Mouse (Mus musculus): ENCODE results near the gene Asxl1. TPM values are rescaled to one million over a fixed set of nuclear protein-coding genes. Genes with fewer than 3 reads are reported as not detected.

Gene Asxl1
- 44.8 and 46.2 TPM in 2 replicates for total RNA-seq (2012; rRNA removed)

DNA sequence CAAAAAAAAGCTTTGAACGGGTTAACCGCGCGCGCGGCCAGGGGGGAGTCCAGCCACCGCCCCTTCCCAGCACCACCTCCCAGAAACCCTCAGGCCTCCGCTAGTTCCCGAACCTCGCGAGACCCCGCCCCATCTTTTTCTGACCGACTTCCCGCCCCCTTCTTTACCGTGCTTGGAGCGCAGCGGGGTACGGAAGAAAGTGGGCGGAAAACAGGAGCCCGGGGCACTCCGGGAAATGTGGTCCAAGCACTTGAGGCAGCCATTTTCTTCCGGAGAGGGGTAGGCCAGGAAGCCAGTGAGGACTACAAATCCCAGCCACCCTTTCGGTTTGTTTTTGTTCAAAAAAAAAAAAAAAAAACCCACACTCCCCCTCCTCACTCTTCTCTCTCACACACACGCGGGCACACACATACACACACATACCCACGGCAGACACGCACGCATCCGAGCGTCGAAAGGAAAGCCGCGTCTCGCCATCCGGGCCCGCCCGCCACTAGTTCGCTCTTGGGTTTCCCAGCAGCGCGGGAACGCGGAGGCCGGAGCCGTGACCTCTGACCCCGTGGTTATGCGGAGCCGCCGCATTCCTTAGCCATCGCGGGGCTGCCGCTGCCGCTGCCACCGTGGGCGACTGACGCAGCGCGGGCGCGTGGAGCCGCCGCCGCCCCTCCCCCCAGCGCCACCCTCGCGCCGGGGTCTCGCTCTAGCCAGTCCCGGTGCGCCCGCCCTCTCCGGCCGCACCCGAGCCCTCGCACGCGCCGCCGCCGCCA is at the start of gene Asxl1:
Gene Asxl1 (plus strand): TSS at position 376 of the 767 bp plus-strand sequence.
- TF ChIP-seq ZNF384 (IDR thresholded peaks at IDR 0.05; ENCODE audit: low read depth, low read length) (peak; percentile 99), HCFC1 (IDR thresholded peaks at IDR 0.05; ENCODE audit: borderline replicate concordance, insufficient read depth, low read length) (peak; percentile 95), ZC3H11A (IDR thresholded peaks at IDR 0.05; ENCODE audit: borderline replicate concordance, low read depth, low read length) (no peak), CHD2 (IDR thresholded peaks at IDR 0.05; ENCODE audit: low read depth, low read length) (peak; percentile 99)
- Histone ChIP-seq H3K4me1 (ENCODE audit: control insufficient read depth in 2 of 2, insufficient read depth in 2 of 2, low read length in 2 of 2, poor library complexity in 1 of 2) (peaks cover 5 to 11% of the 10 kb centered on the region in 2 experiments; a peak in 3 of 4 replicates), H3K9ac (ENCODE audit: insufficient read depth, low read depth, low read length, poor library complexity, severe bottlenecking) (peak within 1 kb of the TSS; percentile 100), H3K4me3 (ENCODE audit: insufficient read depth in 1 of 2, low read depth in 1 of 2, low read length in 2 of 2, poor library complexity in 1 of 2, severe bottlenecking in 1 of 2) (peak within 1 kb of the TSS; percentile 85 to 99), H3K36me3 (ENCODE audit: control insufficient read depth, insufficient read depth, low read length, poor library complexity, severe bottlenecking) (0 out of 2 replicates have a peak, but pooled peaks cover 2% of the 10 kb centered on the region), H3K9me3 (ENCODE audit: control insufficient read depth, insufficient read depth, low read depth, low read length) (no peaks in the 10 kb centered on the region), H3K27ac (ENCODE audit: insufficient read depth, low read depth, low read length, poor library complexity, severe bottlenecking) (peak within 1 kb of the TSS; percentile 99)
- peak; percentile 99 for DNase-seq (ENCODE audit: low read depth, low spot score)
- in situ Hi-C loops (cut with MboI; ENCODE audit: low sequenced_read_pairs in 2 of 2, unreplicated experiment in 2 of 2), result no loop called here

GRCm38 (mm10) chr2:153297771-153298170 is 47.9 kb upstream of the Asxl1 start:
- in situ Hi-C loops (cut with MboI; ENCODE audit: low sequenced_read_pairs in 2 of 2, unreplicated experiment in 2 of 2), result no loop called here

DNA sequence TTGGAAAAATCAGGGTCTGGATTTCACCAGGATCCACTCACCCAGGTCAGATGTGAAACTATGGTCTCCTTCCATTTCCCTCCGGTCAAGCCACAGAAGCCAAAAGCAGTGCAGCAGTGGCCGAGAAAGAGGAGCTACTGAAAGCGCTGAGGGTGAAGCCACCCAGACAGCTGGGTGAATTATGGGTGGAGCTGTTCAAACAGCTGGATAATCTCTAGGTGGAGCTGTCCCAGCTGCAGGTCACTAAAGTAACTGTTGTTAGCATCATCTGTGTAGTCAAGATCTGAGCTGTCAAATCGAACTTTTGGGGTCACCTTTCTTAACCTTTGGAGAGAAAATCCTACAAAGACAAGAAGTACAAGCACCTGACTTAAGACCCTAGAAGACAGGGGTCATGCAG is 47.2 kb upstream of the Asxl1 start:
- H3K9ac ChIP-seq (ENCODE audit: insufficient read depth, low read depth, low read length, poor library complexity, severe bottlenecking), result no peak overlapping the region
- no peak overlapping the region for H3K4me3 ChIP-seq (ENCODE audit: insufficient read depth in 1 of 2, low read depth in 1 of 2, low read length in 2 of 2, poor library complexity in 1 of 2, severe bottlenecking in 1 of 2)
- peaks cover 2% of the 10 kb centered on the region; the same call in 1 of the 2 replicates for H3K36me3 ChIP-seq (ENCODE audit: control insufficient read depth, insufficient read depth, low read length, poor library complexity, severe bottlenecking)
- H3K27ac ChIP-seq (ENCODE audit: insufficient read depth, low read depth, low read length, poor library complexity, severe bottlenecking), result no peak overlapping the region
- DNase-seq (ENCODE audit: low read depth, low spot score), result no peak
- no peaks in the 10 kb centered on the region for H3K9me3 ChIP-seq (ENCODE audit: control insufficient read depth, insufficient read depth, low read depth, low read length)
- TF ChIP-seq ZNF384 (IDR thresholded peaks at IDR 0.05; ENCODE audit: low read depth, low read length), result no peak
- no peak for TF ChIP-seq ZC3H11A (IDR thresholded peaks at IDR 0.05; ENCODE audit: borderline replicate concordance, low read depth, low read length)
- no peak for TF ChIP-seq CHD2 (IDR thresholded peaks at IDR 0.05; ENCODE audit: low read depth, low read length)
- no peak for TF ChIP-seq MAFK (IDR thresholded peaks at IDR 0.05; ENCODE audit: insufficient read depth, low read depth, low read length)
- TF ChIP-seq HCFC1 (IDR thresholded peaks at IDR 0.05; ENCODE audit: borderline replicate concordance, insufficient read depth, low read length), result no peak
- H3K4me1 ChIP-seq (ENCODE audit: control insufficient read depth in 2 of 2, insufficient read depth in 2 of 2, low read length in 2 of 2, poor library complexity in 1 of 2), result peaks cover 0 to 2% of the 10 kb centered on the region in 2 experiments; a peak in 1 of 4 replicates
- in situ Hi-C loops (cut with MboI; ENCODE audit: low sequenced_read_pairs in 2 of 2, unreplicated experiment in 2 of 2), result no loop called here

More at GRCm38 (mm10) chr2:153297771-153298170, 47.9 kb upstream of the Asxl1 start:
- no peak overlapping the region for H3K9ac ChIP-seq (ENCODE audit: insufficient read depth, low read depth, low read length, poor library complexity, severe bottlenecking)
- peaks cover 0 to 2% of the 10 kb centered on the region in 2 experiments; a peak in 1 of 4 replicates for H3K4me1 ChIP-seq (ENCODE audit: control insufficient read depth in 2 of 2, insufficient read depth in 2 of 2, low read length in 2 of 2, poor library complexity in 1 of 2)
- peaks cover 2% of the 10 kb centered on the region; the same call in 1 of the 2 replicates for H3K36me3 ChIP-seq (ENCODE audit: control insufficient read depth, insufficient read depth, low read length, poor library complexity, severe bottlenecking)
- no peak overlapping the region for H3K4me3 ChIP-seq (ENCODE audit: insufficient read depth in 1 of 2, low read depth in 1 of 2, low read length in 2 of 2, poor library complexity in 1 of 2, severe bottlenecking in 1 of 2)
- DNase-seq (ENCODE audit: low read depth, low spot score), result no peak
- no peaks in the 10 kb centered on the region for H3K9me3 ChIP-seq (ENCODE audit: control insufficient read depth, insufficient read depth, low read depth, low read length)
- H3K27ac ChIP-seq (ENCODE audit: insufficient read depth, low read depth, low read length, poor library complexity, severe bottlenecking), result no peak overlapping the region
- TF ChIP-seq ZC3H11A (IDR thresholded peaks at IDR 0.05; ENCODE audit: borderline replicate concordance, low read depth, low read length) (no peak), HCFC1 (IDR thresholded peaks at IDR 0.05; ENCODE audit: borderline replicate concordance, insufficient read depth, low read length) (no peak), CHD2 (IDR thresholded peaks at IDR 0.05; ENCODE audit: low read depth, low read length) (no peak), MAFK (IDR thresholded peaks at IDR 0.05; ENCODE audit: insufficient read depth, low read depth, low read length) (no peak), ZNF384 (IDR thresholded peaks at IDR 0.05; ENCODE audit: low read depth, low read length) (no peak)

GRCm38 (mm10) chr2:153298863-153299262 is 46.8 kb upstream of the Asxl1 start:
- Histone ChIP-seq H3K4me1 (ENCODE audit: control insufficient read depth in 2 of 2, insufficient read depth in 2 of 2, low read length in 2 of 2, poor library complexity in 1 of 2) (peaks cover 0 to 2% of the 10 kb centered on the region in 2 experiments; a peak in 1 of 4 replicates), H3K9ac (ENCODE audit: insufficient read depth, low read depth, low read length, poor library complexity, severe bottlenecking) (no peak overlapping the region), H3K9me3 (ENCODE audit: control insufficient read depth, insufficient read depth, low read depth, low read length) (no peaks in the 10 kb centered on the region), H3K27ac (ENCODE audit: insufficient read depth, low read depth, low read length, poor library complexity, severe bottlenecking) (no peak overlapping the region), H3K36me3 (ENCODE audit: control insufficient read depth, insufficient read depth, low read length, poor library complexity, severe bottlenecking) (peaks cover 2% of the 10 kb centered on the region; the same call in 1 of the 2 replicates), H3K4me3 (ENCODE audit: insufficient read depth in 1 of 2, low read depth in 1 of 2, low read length in 2 of 2, poor library complexity in 1 of 2, severe bottlenecking in 1 of 2) (no peak overlapping the region)
- DNase-seq (ENCODE audit: low read depth, low spot score), result no peak
- in situ Hi-C loops (cut with MboI; ENCODE audit: low sequenced_read_pairs in 2 of 2, unreplicated experiment in 2 of 2), result no loop called here
- TF ChIP-seq ZNF384 (IDR thresholded peaks at IDR 0.05; ENCODE audit: low read depth, low read length) (no peak), HCFC1 (IDR thresholded peaks at IDR 0.05; ENCODE audit: borderline replicate concordance, insufficient read depth, low read length) (no peak), ZC3H11A (IDR thresholded peaks at IDR 0.05; ENCODE audit: borderline replicate concordance, low read depth, low read length) (no peak), MAFK (IDR thresholded peaks at IDR 0.05; ENCODE audit: insufficient read depth, low read depth, low read length) (no peak), CHD2 (IDR thresholded peaks at IDR 0.05; ENCODE audit: low read depth, low read length) (no peak)

Measured in ES-E14 (cell line).